Mouse (Mus musculus) frontal cortex, postnatal 14 days (tissue): ENCODE measurements at regions not wholly inside any gene's neighbourhood (a gene's known extent, or its start where the extent isn't known, plus 50 kb on each side); places are given as distances from the start of the nearest gene placed in this dataset.

Source experiments
- DNase-seq, 2 experiments: peaks; one replicate each; pipeline ENCODE4 v3.0.0; 2022; ENCODE audit warnings: low spot score in 2 of 2

GRCm38 (mm10) chr10:71485063-71485762 is 137.7 kb downstream of the Ipmk start:
- no peak for DNase-seq

DNA sequence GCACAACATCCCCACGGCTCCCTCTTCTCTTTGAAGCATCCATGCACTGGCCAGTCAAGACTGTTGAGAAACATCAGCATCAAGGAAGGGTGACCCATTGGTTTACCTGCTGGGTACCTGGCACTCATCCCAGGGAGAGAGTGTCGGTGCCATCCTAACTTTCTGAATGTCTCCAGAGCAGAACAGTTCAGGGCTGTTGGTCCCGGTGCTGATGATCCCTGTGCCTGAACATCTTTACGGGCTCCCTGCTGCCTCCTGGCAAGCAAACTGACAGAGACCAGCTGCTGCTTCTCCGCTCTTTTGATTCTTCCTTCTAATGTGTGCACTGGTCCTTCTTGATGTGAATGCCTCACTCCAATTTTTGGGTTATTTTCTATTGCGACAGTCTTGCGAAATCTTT is 142.2 kb downstream of the Ipmk start:
- DNase-seq = no peak

GRCm38 (mm10) chr10:71502096-71502495 is 154.5 kb downstream of the Ipmk start:
- no peak for DNase-seq

- DNase-seq = no peak
Observed at GRCm38 (mm10) chr10:71504219-71504618, 156.7 kb downstream of the Ipmk start.

- DNase-seq = no peak
Observed at GRCm38 (mm10) chr10:71525290-71525689, 177.7 kb downstream of the Ipmk start.

- DNase-seq = no peak
Observed at GRCm38 (mm10) chr10:71533759-71534158, 186.2 kb downstream of the Ipmk start.

DNA sequence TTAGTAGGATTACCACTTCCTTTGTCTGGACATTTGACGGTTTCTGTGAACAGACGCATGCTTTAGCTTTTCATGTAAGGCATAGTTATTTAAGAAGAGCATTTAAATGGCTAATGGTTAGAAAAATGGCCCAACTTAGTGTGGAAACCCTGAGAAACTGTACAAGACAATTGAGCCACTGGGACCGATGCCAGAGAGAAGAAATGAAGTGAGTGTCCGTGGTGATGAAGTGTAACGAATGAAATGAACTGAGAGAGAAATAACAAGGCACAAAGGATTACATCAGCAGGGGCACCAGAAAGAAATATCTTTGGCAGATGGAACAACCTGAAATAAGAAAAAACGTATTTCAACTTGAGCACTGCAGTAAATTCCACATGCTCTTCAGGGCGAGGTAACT is 197.9 kb downstream of the Ipmk start:
- no peak for DNase-seq

DNA sequence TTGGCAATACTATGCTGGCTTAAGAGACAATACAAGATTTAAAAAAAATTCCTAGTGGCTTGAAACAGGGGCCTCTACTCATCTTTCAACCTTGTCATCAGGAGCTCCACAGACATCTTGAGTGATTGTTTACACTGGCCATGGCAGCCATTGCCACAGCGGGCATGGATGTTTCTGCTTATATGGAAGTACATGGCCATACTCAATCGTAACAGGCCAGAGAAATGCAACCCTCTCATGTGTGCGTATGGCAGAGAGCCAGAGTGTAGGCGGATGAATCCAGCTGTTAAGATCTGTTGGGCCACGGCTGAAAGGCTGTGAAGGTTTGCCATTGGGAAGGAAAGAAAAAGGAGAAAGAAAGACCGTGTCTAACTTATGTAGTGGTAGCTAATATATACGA is 198.9 kb downstream of the Ipmk start:
- no peak for DNase-seq

- no peak for DNase-seq
Observed at GRCm38 (mm10) chr10:71583716-71584115, 236.2 kb downstream of the Ipmk start.

DNA sequence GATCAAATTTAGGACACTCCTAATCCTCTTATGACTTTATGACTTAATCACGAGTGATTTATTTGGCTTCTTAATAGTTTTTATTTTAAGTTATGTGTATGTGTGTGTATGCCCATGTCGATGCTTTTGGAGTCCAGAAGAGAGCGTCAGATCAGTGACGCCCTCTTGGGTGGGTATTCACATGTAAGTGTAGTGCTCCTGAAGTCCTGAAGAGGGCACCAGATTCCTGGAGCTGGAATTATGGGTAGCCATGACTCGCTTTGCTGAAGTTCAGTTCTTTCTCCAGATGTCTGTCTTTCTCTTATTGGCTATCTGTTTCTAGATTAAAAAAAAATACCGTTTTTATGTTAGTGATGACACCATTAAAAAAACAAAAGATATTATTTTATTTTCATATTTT is 251.0 kb downstream of the Ipmk start:
- DNase-seq = no peak

GRCm38 (mm10) chr10:71613736-71614135 is 266.2 kb downstream of the Ipmk start:
- no peak for DNase-seq

DNA sequence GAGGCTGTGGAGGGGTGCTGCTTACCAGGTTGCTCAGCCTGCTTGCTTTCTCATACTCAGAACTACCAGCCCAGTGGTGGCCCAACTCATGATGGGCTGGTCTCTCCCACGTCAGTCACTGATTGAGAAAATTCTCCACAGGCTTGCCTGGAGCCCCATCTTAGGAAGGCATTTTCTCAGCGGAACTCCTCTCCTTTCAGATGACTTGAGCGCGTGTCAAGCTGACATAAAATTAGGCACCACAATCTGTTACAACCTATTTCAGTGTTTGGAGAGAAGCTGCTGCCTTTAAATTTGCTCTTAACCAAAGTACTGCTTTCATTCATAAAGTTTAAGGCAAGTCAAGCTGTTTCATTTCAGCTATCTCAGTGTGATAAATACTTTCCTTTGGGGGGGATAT is 269.6 kb downstream of the Ipmk start:
- DNase-seq = peak; percentile 6 to 19

DNA sequence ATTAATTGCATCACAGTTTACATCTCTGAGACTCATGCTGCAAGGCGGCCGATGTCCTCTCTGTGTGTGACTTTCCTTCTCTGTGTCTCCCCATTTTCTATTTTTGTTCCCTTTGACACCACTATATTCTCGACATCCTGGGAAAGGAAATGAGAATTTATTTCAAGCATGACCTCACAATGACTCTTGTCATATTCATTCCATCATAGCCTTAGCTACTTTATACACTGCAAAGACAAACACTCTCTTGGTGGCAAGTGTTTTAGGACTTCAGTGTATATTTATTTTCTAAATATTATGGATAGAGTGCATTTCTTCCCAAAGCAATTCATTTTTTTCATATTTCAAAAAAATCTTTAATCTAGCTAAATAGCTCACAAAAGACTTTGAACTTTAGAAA is 298.5 kb downstream of the Ipmk start:
- no peak for DNase-seq

DNA sequence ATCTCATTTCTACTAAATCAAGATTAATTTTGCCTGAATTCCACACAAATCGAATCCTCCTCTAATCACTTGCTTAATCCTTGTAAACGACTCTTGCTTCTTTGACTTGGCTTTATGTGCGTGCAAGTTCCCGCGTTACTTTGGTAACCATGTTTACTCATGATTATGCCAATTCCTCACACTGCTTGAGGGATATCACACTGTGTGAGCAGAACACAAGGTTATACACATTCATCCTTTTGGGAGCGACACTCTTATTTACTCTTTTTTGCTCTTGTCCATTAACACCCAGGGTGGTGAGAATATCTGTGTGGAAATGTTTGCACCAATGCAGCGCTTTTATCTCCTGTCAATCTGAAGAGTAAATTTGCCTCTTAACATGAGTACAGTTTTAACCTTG is 310.0 kb downstream of the Ipmk start:
- DNase-seq = no peak

DNA sequence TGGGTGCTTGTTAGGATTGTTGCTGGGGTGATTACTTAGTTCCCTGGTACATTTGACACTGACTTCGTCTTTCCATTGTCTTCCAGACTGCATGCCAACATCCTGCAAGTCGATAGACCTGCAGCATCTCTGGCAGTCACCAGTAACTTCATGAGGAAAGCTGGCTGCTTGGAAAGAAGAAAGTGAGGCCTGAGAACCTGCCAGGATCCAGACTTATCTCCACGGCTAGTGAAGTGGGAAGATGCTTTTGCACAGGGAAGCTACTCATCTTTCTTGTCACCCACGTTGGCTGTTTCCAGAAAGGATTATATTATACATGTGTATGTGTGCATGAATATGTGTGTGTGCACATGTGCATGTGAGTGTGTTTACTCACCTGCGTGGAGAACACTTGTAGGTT is 316.0 kb downstream of the Ipmk start:
- DNase-seq = no peak

GRCm38 (mm10) chr10:71667160-71667571 is 319.6 kb downstream of the Ipmk start:
- DNase-seq = peak; percentile 11 to 22

DNA sequence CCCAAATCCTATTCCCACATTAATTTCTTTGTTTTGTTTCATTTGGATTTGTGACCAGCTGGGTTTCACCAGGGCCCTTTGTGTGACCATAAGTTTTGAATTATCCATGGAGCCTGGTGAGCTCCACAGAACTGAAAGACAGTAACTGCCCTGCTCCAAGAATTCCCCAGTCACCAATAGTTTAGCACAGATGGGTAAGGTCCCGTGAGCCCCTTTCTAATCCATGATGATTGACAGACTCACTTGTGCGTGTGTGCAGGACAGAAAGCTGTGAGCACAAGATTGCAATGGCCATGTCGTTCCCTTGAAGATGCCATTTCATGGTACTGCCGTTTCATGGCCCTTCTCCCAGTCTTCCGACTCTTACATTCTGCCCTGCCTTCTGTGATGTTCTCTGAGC is 331.7 kb downstream of the Ipmk start:
- DNase-seq = no peak

- no peak for DNase-seq
Observed at GRCm38 (mm10) chr10:71713456-71713855, 365.9 kb downstream of the Ipmk start.

DNA sequence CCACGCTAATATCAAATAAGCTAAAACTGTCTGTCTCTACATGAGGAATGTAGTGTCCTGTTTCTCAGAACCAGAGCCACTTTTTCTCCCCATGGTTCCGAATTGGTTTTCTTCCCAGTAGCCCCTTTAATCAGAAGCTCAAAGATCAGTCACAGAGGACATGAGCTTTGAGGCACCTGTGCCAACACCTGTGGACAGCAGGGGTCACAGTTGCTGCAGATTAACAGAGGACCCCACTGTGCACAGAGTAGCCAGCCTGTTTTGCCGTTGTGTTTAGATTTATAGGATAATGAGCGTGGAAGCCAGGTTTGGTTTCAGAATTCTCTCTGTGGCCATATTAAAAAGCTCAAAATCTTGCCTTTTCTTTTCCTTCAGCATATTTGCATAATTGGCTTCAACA is 380.2 kb downstream of the Ipmk start:
- DNase-seq = no peak

DNA sequence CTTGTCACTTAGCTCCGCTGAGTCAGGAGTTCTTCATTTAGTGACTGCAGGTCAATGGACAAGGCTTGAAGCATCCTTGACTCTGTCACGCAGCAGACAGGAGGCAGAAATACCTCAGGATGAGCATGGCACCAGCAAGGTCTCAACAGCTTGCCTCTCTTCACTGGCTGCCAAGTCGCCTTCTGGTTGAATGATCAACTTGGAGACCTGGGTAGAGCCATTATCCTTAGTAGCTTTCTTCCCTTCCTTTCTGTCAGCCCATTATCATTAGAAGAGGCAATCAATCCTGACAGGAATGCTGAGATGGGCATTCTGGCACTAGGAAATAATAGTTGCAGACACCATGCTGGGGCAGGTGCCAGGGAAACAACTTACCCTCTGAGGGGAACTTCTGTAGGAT is 386.3 kb downstream of the Ipmk start:
- no peak for DNase-seq

DNA sequence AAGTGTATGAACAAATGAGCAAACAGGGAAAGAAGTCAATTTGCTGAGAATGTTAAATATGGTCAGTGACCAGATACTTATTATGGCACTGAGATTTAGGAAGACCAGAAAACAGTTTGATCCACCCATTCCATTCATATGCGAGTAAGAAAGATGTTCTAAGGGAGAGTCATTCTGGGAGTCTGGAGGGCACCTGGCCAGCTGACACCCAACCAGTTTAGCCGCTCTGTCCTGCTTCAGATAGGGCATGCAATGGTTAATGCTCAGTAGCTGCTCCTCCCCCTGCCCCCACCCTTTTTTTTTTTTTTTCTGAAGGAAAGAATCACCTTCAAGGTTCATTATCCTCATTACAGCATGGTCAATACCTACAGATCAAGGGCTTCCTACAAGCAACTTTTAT is 386.9 kb downstream of the Ipmk start:
- no peak for DNase-seq

DNA sequence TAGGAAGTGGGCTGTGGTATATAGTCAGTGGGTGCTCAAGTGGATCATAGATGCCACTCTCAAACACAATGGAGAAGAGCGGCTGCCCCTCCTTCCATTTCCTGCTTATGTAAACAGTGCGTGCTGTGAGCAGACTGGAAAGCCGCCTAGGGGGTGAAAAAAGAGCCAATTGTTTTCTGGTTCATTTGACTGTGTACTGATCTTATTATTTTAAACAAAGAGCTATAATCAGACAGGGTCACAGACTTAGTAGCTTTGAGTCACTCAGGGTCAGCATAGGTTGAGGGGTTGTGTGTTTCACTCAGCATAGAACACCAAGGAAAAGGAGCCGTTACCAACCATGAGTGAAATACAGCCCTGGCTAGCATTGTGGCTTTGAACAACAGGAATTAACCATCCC is 390.7 kb downstream of the Ipmk start:
- no peak for DNase-seq

DNA sequence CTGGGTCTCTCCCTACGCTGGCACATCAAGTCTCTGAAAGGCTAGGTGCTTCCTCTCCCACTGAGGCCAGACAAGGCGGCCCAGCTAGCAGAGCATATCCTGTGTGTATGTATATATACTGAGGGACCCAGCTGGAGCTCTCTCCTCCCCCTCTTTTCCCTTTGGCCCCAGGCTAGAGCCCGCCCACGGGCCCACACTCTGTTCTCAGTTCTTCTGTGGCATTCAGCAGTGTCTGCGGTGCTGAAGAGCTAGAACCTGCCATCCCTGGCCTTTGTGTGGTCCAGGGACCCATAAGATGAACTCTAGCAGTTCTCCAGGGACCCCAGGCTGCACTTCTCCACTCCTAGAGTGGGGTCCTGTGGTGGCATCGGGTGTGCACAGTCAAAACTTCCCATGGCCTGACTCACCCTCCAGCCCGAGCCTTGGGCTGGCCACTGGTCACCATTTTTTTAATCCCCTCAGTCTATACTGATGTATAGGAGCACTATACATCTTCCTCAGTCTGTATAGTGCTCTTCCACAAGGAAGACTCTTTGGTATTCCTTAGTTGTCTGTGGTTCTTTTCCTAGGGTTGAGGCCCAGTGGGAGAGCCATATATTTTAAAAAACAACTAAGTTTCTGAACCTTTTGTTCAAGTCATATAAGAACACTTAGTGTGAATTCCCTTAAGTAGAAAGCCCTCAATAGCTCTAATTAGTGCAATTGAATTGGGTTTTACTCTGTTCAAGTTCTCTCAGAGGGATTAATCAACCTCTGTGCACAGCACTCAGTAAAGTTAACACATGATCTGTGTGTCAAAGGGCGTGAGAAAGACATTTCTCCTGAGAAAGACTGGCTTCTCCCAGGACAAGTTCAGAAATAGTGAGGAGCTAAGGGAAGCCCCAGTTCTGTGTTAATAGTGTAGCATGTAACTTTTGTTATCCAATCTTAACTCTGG is 401.3 kb downstream of the Ipmk start:
- DNase-seq = no peak
